Mouse (Mus musculus): ENCODE results near the gene Camta1. TPM values are rescaled to one million over a fixed set of nuclear protein-coding genes. Genes with fewer than 3 reads are reported as not detected.

Camta1 gene
- polyA plus RNA-seq, 1 experiment from 2014 or later, result 122 TPM

- 88% methylated on average over 5 of the region's 5 CpGs for WGBS
- Histone ChIP-seq H3K36me3 (replicated peaks) (peaks cover 100% of the 10 kb centered on the region), H3K4me3 (no peak overlapping the region)
These were observed 778.6 kb downstream of the Camta1 start for GRCm38 (mm10) chr4:151083027-151083426.

GRCm38 (mm10) chr4:151081977-151082376, 779.7 kb downstream of the Camta1 start:
- no peaks in the 10 kb centered on the region for H3K27me3 ChIP-seq (ENCODE audit: poor library complexity, severe bottlenecking)
- no peak for DNase-seq (ENCODE audit: extremely low spot score, low spot score)
- 94% methylated on average over 13 of the region's 13 CpGs for WGBS
- no peaks in the 10 kb centered on the region for H3K9me3 ChIP-seq
- no peak overlapping the region for H3K27ac ChIP-seq
- no peaks in the 10 kb centered on the region for H3K4me1 ChIP-seq
- H3K4me3 ChIP-seq, result no peak overlapping the region
- H3K36me3 ChIP-seq (replicated peaks), result peaks cover 100% of the 10 kb centered on the region

More at GRCm38 (mm10) chr4:151083027-151083426, 778.6 kb downstream of the Camta1 start:
- no peaks in the 10 kb centered on the region for H3K9me3 ChIP-seq
- DNase-seq (ENCODE audit: extremely low spot score, low spot score), result no peak
- no peaks in the 10 kb centered on the region for H3K27me3 ChIP-seq (ENCODE audit: poor library complexity, severe bottlenecking)
- no peaks in the 10 kb centered on the region for H3K4me1 ChIP-seq
- no peak overlapping the region for H3K27ac ChIP-seq

DNA sequence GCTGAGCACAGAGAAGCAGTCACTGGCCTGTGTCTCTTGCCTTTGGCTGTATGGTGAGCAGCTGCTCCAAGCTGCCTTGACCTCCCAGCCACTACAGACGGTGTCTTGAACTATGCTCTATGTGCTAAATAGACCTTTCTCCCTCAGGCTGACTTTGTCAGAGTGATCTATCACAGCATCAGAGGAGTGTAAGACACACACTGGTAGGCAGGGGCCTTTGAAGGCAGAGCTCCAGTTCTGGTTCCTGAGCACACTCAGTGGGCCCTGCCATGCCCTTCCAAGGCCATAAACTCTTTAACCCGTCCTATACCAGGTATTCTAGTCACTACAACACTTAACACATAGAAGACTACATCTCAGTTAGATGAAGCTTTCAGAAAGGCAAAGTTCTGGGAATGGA, 780.3 kb downstream of the Camta1 start:
- 81% methylated on average over 2 of the region's 2 CpGs for whole genome bisulfite sequencing
- H3K4me3 ChIP-seq, result no peak overlapping the region
- DNase-seq (ENCODE audit: extremely low spot score, low spot score), result no peak
- H3K27me3 ChIP-seq (ENCODE audit: poor library complexity, severe bottlenecking), result no peaks in the 10 kb centered on the region
- no peaks in the 10 kb centered on the region for H3K9me3 ChIP-seq
- peaks cover 100% of the 10 kb centered on the region for H3K36me3 ChIP-seq (replicated peaks)
- H3K27ac ChIP-seq, result no peak overlapping the region
- H3K4me1 ChIP-seq, result no peaks in the 10 kb centered on the region

DNA sequence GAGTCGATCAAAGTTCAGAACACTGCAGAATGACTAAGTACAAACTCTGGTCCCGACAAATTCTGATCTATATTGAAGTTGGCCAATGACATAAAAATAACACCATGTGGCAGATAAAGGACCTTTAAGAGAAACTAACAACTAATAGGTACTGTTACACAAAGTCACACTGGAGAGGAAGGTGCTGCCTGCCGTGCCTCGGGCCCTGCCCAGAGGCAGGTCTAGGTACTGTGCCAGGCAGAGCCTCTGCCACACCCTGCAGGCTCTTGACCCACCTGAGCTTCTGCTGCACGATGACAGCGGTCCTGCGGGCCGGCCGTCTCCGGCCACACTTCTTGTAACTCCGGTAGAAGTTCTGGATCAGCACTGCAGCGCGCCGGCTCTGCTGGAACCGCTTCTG, 786.9 kb downstream of the Camta1 start:
- H3K36me3 ChIP-seq (replicated peaks), result peaks cover 100% of the 10 kb centered on the region

DNA sequence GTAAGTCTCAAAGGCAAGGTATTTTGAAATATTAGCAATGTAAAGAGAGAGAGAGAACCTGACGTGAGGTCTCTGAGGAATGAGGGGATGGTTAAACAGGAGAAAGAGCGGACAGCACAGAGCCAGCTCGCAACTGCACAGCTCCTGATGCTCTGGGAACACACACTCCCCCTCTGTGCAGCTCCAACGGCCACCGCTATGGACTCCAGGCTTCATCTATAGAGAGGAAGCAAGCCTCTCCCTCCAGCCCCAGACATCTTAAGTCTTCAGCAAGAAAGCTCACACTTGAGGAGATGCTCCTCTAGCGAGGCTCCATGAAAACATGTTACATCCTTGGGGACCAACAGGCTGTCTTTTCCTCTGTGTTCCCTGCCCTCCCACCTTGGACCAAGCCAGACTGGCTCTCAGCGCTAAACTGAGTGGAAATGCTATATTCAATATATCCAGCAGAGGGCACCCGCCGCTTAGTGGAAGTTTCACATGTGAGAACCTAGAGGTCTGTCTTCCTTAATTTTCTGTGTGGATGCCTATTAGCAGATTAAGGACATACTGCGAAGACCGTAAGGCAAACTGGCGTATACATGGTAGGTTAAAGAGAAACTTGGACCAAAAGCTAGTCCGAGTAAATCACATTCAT, 788.5 kb downstream of the Camta1 start:
- 65% methylated on average over 13 of the region's 13 CpGs for whole genome bisulfite sequencing
- Histone ChIP-seq H3K4me3 (no peak overlapping the region), H3K4me1 (no peaks in the 10 kb centered on the region), H3K27me3 (ENCODE audit: poor library complexity, severe bottlenecking) (no peaks in the 10 kb centered on the region), H3K9me3 (no peaks in the 10 kb centered on the region), H3K27ac (no peak overlapping the region), H3K36me3 (replicated peaks) (peaks cover 99% of the 10 kb centered on the region)
- DNase-seq (ENCODE audit: extremely low spot score, low spot score), result peak; percentile 74

More for the DNA sequence above, 786.9 kb downstream of the Camta1 start:
- 95% methylated on average over 15 of the region's 15 CpGs for WGBS
- DNase-seq (ENCODE audit: extremely low spot score, low spot score), result no peak
- Histone ChIP-seq H3K9me3 (no peaks in the 10 kb centered on the region), H3K27ac (no peak overlapping the region), H3K4me1 (no peaks in the 10 kb centered on the region), H3K4me3 (no peak overlapping the region), H3K27me3 (ENCODE audit: poor library complexity, severe bottlenecking) (no peaks in the 10 kb centered on the region)

DNA sequence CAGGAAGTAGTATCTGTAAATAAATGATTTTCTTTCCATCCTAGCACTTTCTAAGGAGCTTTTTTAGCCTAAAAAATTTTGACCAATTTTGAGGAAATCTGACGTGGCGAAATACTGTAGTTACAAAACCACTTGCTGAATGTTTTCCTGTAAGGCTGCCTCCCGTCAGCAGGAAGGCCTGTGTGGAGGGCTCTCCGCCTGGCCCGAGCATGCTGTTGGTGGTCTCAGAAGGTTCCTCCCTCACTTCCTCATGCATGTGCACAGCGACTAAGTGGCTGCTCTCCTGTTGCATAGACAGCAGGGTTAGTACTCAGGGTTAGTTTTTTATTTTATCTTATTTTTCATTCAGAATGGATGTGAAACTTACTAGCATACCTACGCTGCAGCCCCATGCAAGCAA, 790.7 kb downstream of the Camta1 start:
- no peak for DNase-seq (ENCODE audit: extremely low spot score, low spot score)
- peaks cover 94% of the 10 kb centered on the region for H3K36me3 ChIP-seq (replicated peaks)
- H3K4me1 ChIP-seq, result no peaks in the 10 kb centered on the region
- H3K4me3 ChIP-seq, result no peak overlapping the region
- 92% methylated on average over 7 of the region's 7 CpGs for WGBS
- H3K9me3 ChIP-seq, result no peaks in the 10 kb centered on the region
- H3K27me3 ChIP-seq (ENCODE audit: poor library complexity, severe bottlenecking), result no peaks in the 10 kb centered on the region
- no peak overlapping the region for H3K27ac ChIP-seq

GRCm38 (mm10) chr4:151068751-151069150, 792.9 kb downstream of the Camta1 start:
- Histone ChIP-seq H3K36me3 (replicated peaks) (peaks cover 83% of the 10 kb centered on the region), H3K9me3 (no peaks in the 10 kb centered on the region), H3K27me3 (ENCODE audit: poor library complexity, severe bottlenecking) (no peaks in the 10 kb centered on the region), H3K4me1 (no peaks in the 10 kb centered on the region), H3K27ac (no peak overlapping the region), H3K4me3 (no peak overlapping the region)
- 87% methylated on average over 4 of the region's 4 CpGs for WGBS
- no peak for DNase-seq (ENCODE audit: extremely low spot score, low spot score)

- Histone ChIP-seq H3K27me3 (ENCODE audit: poor library complexity, severe bottlenecking) (no peaks in the 10 kb centered on the region), H3K36me3 (replicated peaks) (peaks cover 54% of the 10 kb centered on the region), H3K27ac (no peak overlapping the region), H3K4me1 (peaks cover 25% of the 10 kb centered on the region), H3K9me3 (peaks cover 10% of the 10 kb centered on the region; the same call in 1 of the 2 replicates), H3K4me3 (no peak overlapping the region)
- WGBS, result 96% methylated on average over 4 of the region's 4 CpGs
- DNase-seq (ENCODE audit: extremely low spot score, low spot score), result no peak
These were observed 802.1 kb downstream of the Camta1 start for GRCm38 (mm10) chr4:151059566-151059965.

GRCm38 (mm10) chr4:151058634-151059033, 803.0 kb downstream of the Camta1 start:
- Histone ChIP-seq H3K36me3 (replicated peaks) (peaks cover 53% of the 10 kb centered on the region), H3K4me3 (peak overlapping the region; percentile 96)
- 82% methylated on average over 4 of the region's 4 CpGs for WGBS

GRCm38 (mm10) chr4:151057347-151058321, 804.0 kb downstream of the Camta1 start, which contains the start of gene Vamp3:
Vamp3 (minus strand) TSS chr4:151057963.
- Histone ChIP-seq H3K27me3 (ENCODE audit: poor library complexity, severe bottlenecking) (no peaks in the 10 kb centered on the region), H3K4me1 (peaks cover 25% of the 10 kb centered on the region), H3K36me3 (replicated peaks) (peaks cover 50% of the 10 kb centered on the region), H3K9me3 (peaks cover 10% of the 10 kb centered on the region; the same call in 1 of the 2 replicates), H3K4me3 (peak within 1 kb of the TSS; percentile 96), H3K27ac (peak within 1 kb of the TSS; percentile 95)
- WGBS, result under 1% methylated on average over 114 of the region's 114 CpGs
- DNase-seq (ENCODE audit: extremely low spot score, low spot score), result peak; percentile 99

More at GRCm38 (mm10) chr4:151058634-151059033, 803.0 kb downstream of the Camta1 start:
- H3K27ac ChIP-seq, result peak overlapping the region; percentile 95; the same call in 1 of the 2 replicates
- no peak for DNase-seq (ENCODE audit: extremely low spot score, low spot score)
- H3K4me1 ChIP-seq, result peaks cover 25% of the 10 kb centered on the region
- no peaks in the 10 kb centered on the region for H3K27me3 ChIP-seq (ENCODE audit: poor library complexity, severe bottlenecking)
- H3K9me3 ChIP-seq, result peaks cover 10% of the 10 kb centered on the region; the same call in 1 of the 2 replicates

GRCm38 (mm10) chr4:151051162-151051561, 810.5 kb downstream of the Camta1 start:
- no peaks in the 10 kb centered on the region for H3K9me3 ChIP-seq
- H3K27me3 ChIP-seq (ENCODE audit: poor library complexity, severe bottlenecking), result no peaks in the 10 kb centered on the region
- 91% methylated on average over 1 of the region's 1 CpGs for WGBS
- DNase-seq (ENCODE audit: extremely low spot score, low spot score), result no peak
- peaks cover 83% of the 10 kb centered on the region for H3K36me3 ChIP-seq (replicated peaks)
- H3K4me3 ChIP-seq, result no peak overlapping the region
- H3K27ac ChIP-seq, result no peak overlapping the region
- H3K4me1 ChIP-seq, result peaks cover 1% of the 10 kb centered on the region; the same call in 1 of the 2 replicates

GRCm38 (mm10) chr4:151046524-151046923, 815.2 kb downstream of the Camta1 start:
- Histone ChIP-seq H3K4me1 (peaks cover 21% of the 10 kb centered on the region), H3K9me3 (no peaks in the 10 kb centered on the region), H3K27me3 (ENCODE audit: poor library complexity, severe bottlenecking) (peaks cover 13% of the 10 kb centered on the region), H3K4me3 (no peak overlapping the region), H3K36me3 (replicated peaks) (peaks cover 48% of the 10 kb centered on the region), H3K27ac (no peak overlapping the region)
- DNase-seq (ENCODE audit: extremely low spot score, low spot score), result no peak
- 92% methylated on average over 3 of the region's 3 CpGs for WGBS
